Comparison of ENCODE assay signal across 25 mouse cellular contexts in the genomic region with DNA sequence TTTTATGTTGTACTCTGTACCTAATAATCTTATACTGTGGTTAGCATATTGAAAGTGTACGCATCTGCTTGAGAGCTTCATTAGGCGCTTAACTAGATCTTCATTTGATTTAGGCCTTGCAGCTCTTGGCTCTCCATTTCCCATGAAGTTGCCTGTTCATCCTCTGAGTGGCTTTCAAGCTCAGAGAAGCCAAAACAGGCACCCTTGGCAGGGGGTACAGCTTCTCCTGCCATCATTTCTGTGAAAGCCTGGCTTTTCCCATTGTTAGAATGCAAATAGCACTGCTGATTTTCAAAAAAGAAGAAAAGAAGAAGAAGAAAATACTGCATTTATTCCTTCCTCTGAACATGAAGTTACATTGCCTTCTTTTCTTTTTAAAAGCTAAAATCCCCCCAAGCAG.
DNase-seq lines count a peak whose midpoint lies in the region; ATAC-seq and TF ChIP-seq lines count a peak whose summit lies in the region.
"Had no signal": no experiment of that assay in that cellular context is flagged by ENCODE, and none has a peak within 500 bp of the region (broad histone marks: within the 10 kb centered on the region; RNA-seq: fewer than 3 reads in every experiment).

No protein-coding gene starts in this region.

- 34% methylated on average over 2 of the region's 2 CpGs for WGBS in forebrain, postnatal 0 days
- 60% methylated on average over 2 of the region's 2 CpGs for WGBS in forebrain, embryonic 11.5 days

- H3K9me3 ChIP-seq in forebrain, postnatal 0 days (ENCODE audit: low read length), result no peaks in the 10 kb centered on the region
- H3K9me3 ChIP-seq in forebrain, embryonic 11.5 days (ENCODE audit: control insufficient read depth, low read length), result no peaks in the 10 kb centered on the region
- H3K9me3 ChIP-seq: embryonic facial prominence, embryonic 13.5 days; forebrain, embryonic 13.5 days; hindbrain, embryonic 13.5 days; limb, embryonic 12.5 days; liver, embryonic 15.5 days; stomach, embryonic 15.5 days had no signal

- H3K4me3 ChIP-seq in forebrain, postnatal 0 days (ENCODE audit: low read depth, low read length), result no peak overlapping the region
- H3K4me3 ChIP-seq in forebrain, embryonic 11.5 days (ENCODE audit: low read depth, low read length), result no peak overlapping the region
- H3K4me3 ChIP-seq: embryonic facial prominence, embryonic 13.5 days; forebrain, embryonic 13.5 days; gastrocnemius, adult 2 months; hindbrain, embryonic 13.5 days; limb, embryonic 12.5 days; liver, embryonic 15.5 days; stomach, embryonic 15.5 days had no signal

- DNase-seq in forebrain, postnatal 0 days, result peak; percentile 50
- DNase-seq in forebrain, embryonic 11.5 days (ENCODE audit: low spot score), result no peak
- peak; percentile 14 for DNase-seq in left cerebral cortex, postnatal 4 days
- DNase-seq in left cerebral cortex, adult 8-10 months (ENCODE audit: low spot score in 2 of 2), result no peak
- DNase-seq in right cerebral cortex, postnatal 4 days, result peak; percentile 2
- no peak for DNase-seq in right cerebral cortex, adult 18-20 months
- DNase-seq: adrenal gland, postnatal 25 days; B cell, adult 2 months; cerebellum, adult 2 months; gastrocnemius, adult 2 months; gastrocnemius, postnatal 36 days; heart, adult 18-20 months; heart, postnatal 36 days; kidney, adult 9 months; kidney, postnatal 10 days; lung, postnatal 14 days had no signal

- H3K27me3 ChIP-seq in forebrain, postnatal 0 days (ENCODE audit: insufficient read depth, low read length), result no peaks in the 10 kb centered on the region
- no peaks in the 10 kb centered on the region for H3K27me3 ChIP-seq in forebrain, embryonic 11.5 days (ENCODE audit: control insufficient read depth, insufficient read depth, low read length)
- H3K27me3 ChIP-seq: embryonic facial prominence, embryonic 13.5 days; forebrain, embryonic 13.5 days; hindbrain, embryonic 13.5 days; limb, embryonic 12.5 days; liver, embryonic 15.5 days; stomach, embryonic 15.5 days had no signal

- H3K36me3 ChIP-seq in forebrain, postnatal 0 days (ENCODE audit: insufficient read depth), result no peaks in the 10 kb centered on the region
- no peaks in the 10 kb centered on the region for H3K36me3 ChIP-seq in forebrain, embryonic 11.5 days (ENCODE audit: control insufficient read depth, insufficient read depth, low read length)
- H3K36me3 ChIP-seq: embryonic facial prominence, embryonic 13.5 days; hindbrain, embryonic 13.5 days; limb, embryonic 12.5 days; liver, embryonic 15.5 days; stomach, embryonic 15.5 days had no signal

- H3K4me1 ChIP-seq in forebrain, postnatal 0 days (ENCODE audit: insufficient read depth), result 0 out of 2 replicates have a peak, but pooled peaks cover 4% of the 10 kb centered on the region
- no peaks in the 10 kb centered on the region for H3K4me1 ChIP-seq in forebrain, embryonic 11.5 days (replicated peaks; ENCODE audit: control insufficient read depth, insufficient read depth, low read length)
- H3K4me1 ChIP-seq: embryonic facial prominence, embryonic 13.5 days; hindbrain, embryonic 13.5 days; limb, embryonic 12.5 days; liver, embryonic 15.5 days; stomach, embryonic 15.5 days had no signal

- 0 out of 2 replicates have a peak overlapping the region, but pooled peaks have one; percentile 1 for H3K27ac ChIP-seq in forebrain, postnatal 0 days (ENCODE audit: low read depth, low read length)
- H3K27ac ChIP-seq in forebrain, embryonic 11.5 days (ENCODE audit: low read depth, low read length), result no peak overlapping the region
- H3K27ac ChIP-seq: embryonic facial prominence, embryonic 13.5 days; forebrain, embryonic 13.5 days; gastrocnemius, adult 2 months; hindbrain, embryonic 13.5 days; limb, embryonic 12.5 days; liver, embryonic 15.5 days; stomach, embryonic 15.5 days had no signal

- intact Hi-C loops in left cerebral cortex, postnatal 4 days (cut with DNase I), result no loop called here

- TF ChIP-seq CTCF in forebrain, postnatal 0 days (IDR thresholded peaks at IDR 0.05; ENCODE audit: low read depth), result no peak

- peak; percentile 34; the same call in 1 of the 2 replicates for ATAC-seq in forebrain, postnatal 0 days
- ATAC-seq in forebrain, embryonic 11.5 days (replicated peaks; ENCODE audit: low FRiP score), result no peak
- ATAC-seq: forebrain, embryonic 13.5 days; intestine, postnatal 0 days had no signal

- H3K4me2 ChIP-seq in forebrain, postnatal 0 days (ENCODE audit: low read depth), result no peak overlapping the region
- no peak overlapping the region for H3K4me2 ChIP-seq in forebrain, embryonic 11.5 days (ENCODE audit: low read depth, low read length, severe bottlenecking)
- H3K4me2 ChIP-seq: embryonic facial prominence, embryonic 13.5 days; forebrain, embryonic 13.5 days; heart, embryonic 11.5 days; hindbrain, embryonic 13.5 days; limb, embryonic 12.5 days; liver, embryonic 15.5 days; lung, embryonic 14.5 days; stomach, embryonic 15.5 days had no signal

- no peak overlapping the region for H3K9ac ChIP-seq in forebrain, postnatal 0 days
- no peak overlapping the region for H3K9ac ChIP-seq in forebrain, embryonic 11.5 days (ENCODE audit: low read length)
- H3K9ac ChIP-seq: embryonic facial prominence, embryonic 13.5 days; forebrain, embryonic 13.5 days; hindbrain, embryonic 13.5 days; limb, embryonic 12.5 days; liver, embryonic 15.5 days; lung, embryonic 14.5 days; stomach, embryonic 15.5 days had no signal

Comparison
In these comparisons a context has a peak if more than half of its experiments do, and no peak if none do; other contexts are left out.
1. DNase-seq: peak in forebrain, postnatal 0 days (single experiment), left cerebral cortex, postnatal 4 days (single experiment) and right cerebral cortex, postnatal 4 days (single experiment); none in forebrain, embryonic 11.5 days (single experiment), left cerebral cortex, adult 8-10 months (0 of 2) and right cerebral cortex, adult 18-20 months (single experiment).